Mouse (Mus musculus) spleen, adult 2 months (tissue): ENCODE data around the gene Apex1.

Experiments
- CTCF ChIP-seq: fragments of 200-500 bp; IDR thresholded peaks from 2 replicates; pipeline ENCODE4 v1.5.1; 2011; ENCODE audit warnings: mild to moderate bottlenecking, inconsistent platforms; ENCODE audit not compliant: insufficient read depth, insufficient read length, insufficient replicate concordance; ENCODE audit errors: extremely low read depth
- POLR2A ChIP-seq: fragments of 200-500 bp; IDR thresholded peaks from 2 replicates; pipeline ENCODE4 v1.6.1; 2011; ENCODE audit warnings: low read depth, low read length, inconsistent platforms

GRCm38 (mm10) chr14:50896747-50897373 lies 27.9 kb upstream of the Apex1 start:
- TF ChIP-seq CTCF (no peak), POLR2A (no peak)
